Mouse (Mus musculus) megakaryocyte progenitor cell, adult 5-6 weeks (primary cell): Measurements from ENCODE around the gene Gm44973. TPM values are rescaled to one million over a fixed set of nuclear protein-coding genes. Genes with fewer than 3 reads are reported as not detected.
A peak's percentile ranks its signal among the peaks of the same experiment; 100 is the strongest.

Experiments used
- ATAC-seq: replicated peaks from 2 replicates; pipeline ENCODE4 v1.8.0; 2016; ENCODE audit warnings: mild to moderate bottlenecking, moderate TSS enrichment, inconsistent platforms; ENCODE audit not compliant: poor library complexity
- total RNA-seq, 2 experiments: library from RNA; stranded (forward) in 1 of 2; stranded (reverse) in 1 of 2; fragments of 157-497, 149-512 nt in 1 of 2; fragments of 200-1000 nt in 1 of 2; gene quantifications; 2 replicates each; pipeline versions ENCODE4 v1.2.3 to v1.2.4; 2015 to 2017

Gm44973 gene
- total RNA-seq, 2 experiments from 2014 or later, result 4.6 TPM; not detected in 1

DNA sequence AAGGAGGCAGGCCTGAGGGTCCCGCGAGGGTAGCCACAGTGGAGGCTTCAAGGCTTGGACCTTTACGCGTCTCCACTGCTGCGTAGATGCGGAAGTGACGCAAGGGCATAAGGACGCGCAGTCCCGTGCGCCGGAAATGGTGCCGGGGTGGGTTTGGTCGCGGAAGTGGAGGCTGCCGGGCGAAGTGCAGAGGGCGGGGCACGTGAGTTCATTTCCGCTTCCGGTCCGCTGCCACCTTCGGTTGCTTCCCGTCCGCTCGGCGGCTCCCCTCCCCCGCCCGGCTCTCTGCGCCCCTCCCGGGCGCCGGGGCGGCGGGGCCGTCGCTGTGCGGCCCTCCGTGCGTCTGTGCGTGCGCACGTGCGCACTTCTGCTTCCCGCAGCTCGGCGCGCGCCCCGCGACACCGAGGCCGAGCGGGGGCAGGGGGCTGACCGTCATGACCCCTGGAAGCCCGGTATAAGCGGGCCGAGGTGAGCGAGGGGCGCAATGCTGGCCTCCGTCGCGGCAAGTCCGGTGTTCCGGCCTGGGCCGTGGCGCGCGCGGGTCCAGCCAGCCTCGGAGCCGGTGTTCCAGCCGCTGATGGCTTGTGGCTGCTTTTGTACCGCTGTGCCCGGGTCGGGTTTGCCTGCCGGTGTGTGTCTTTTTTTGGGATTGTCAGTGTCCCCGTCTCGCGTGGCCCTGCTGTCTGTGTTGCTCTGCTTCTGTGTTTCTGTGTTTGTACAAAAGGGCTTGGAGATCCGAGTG is 64.9 kb downstream of the Gm44973 start, which contains the start of gene Epn1:
Epn1 (plus strand) TSS at position 226 of the 742 bp plus-strand sequence.
- ATAC-seq, result peak; percentile 86

DNA sequence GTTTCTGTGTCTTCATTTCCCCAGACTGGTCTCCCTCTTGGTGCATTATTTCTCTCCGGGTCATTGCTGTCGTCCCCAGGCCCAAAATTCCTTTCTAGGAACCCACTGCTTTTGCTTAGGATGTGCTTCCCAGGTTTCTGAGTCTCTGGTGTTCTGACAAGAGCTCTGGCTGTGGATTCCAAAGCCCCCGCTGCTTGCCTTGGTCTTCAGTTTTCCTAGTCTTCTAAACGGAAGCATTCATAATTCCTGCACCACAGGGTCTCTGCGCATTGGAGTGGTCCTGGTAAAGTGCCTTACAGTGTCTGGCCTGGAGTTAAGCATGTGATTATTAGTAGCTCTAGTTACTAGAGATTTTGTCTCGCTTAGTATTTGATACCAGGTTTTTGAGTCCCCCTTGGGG is 65.5 kb downstream of the Gm44973 start:
- no peak for ATAC-seq

DNA sequence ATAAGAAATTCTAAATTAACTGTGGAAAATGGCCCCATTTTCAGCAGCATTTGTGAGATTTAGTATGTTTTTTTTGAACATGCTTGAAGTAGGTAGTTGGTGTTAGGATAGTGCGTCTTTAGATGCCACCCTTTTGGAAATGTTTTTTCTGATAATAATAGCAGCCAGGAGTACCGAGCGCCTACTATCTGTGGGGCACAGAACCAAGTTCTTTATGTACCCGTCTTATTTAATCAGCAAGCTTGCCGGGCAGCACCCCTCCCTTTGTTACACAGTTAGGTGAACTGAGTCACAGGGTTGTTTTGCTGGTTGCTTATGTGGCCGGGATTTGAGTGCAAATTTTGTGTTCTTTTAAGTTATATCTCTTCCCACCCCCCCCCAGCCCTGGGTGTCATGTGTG is 65.9 kb downstream of the Gm44973 start:
- peak; percentile 38 for ATAC-seq

DNA sequence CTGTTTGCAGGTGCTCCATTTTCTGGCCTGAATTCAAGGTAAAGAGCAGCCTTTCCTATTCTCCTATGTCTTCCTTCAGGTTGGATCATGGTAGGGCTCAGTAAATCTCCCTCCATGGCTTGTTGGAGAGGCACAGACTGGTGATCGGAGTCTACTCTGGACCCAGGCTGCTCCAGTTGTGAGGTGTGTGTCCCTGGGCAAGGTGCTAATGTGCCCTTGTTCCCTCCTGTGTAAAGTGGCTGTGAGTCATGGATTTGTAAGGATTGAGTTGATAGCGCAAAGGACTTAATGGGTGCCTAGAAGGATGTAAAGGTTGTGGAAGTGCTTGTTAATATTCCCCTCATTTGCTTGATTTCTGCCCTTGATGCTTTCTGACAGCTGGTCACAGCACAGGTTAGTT is 66.6 kb downstream of the Gm44973 start:
- ATAC-seq, result no peak

Other genes with a start within 250 kb of the Gm44973 start
- gene Fam71e2, start 244.2 kb upstream of the Gm44973 start, total RNA-seq (2015), result not detected in 2 replicates
- not detected in 2 replicates for gene Fam71e2, start 244.2 kb upstream of the Gm44973 start, total RNA-seq (2017)
- gene Il11, start 232.6 kb upstream of the Gm44973 start, total RNA-seq (2015), result 0.17 TPM in 1 of 2 replicates, not detected in the other
- gene Il11, start 232.6 kb upstream of the Gm44973 start, total RNA-seq (2017), result not detected in 2 replicates
- not detected in 2 replicates for gene Tmem190, start 232.6 kb upstream of the Gm44973 start, total RNA-seq (2015)
- gene Tmem190, start 232.6 kb upstream of the Gm44973 start, total RNA-seq (2017), result not detected in 2 replicates
- 6.2 and 10.5 TPM in 2 replicates for gene Tmem238, start 225.8 kb upstream of the Gm44973 start, total RNA-seq (2015)
- 5.4 and 5.5 TPM in 2 replicates for gene Tmem238, start 225.8 kb upstream of the Gm44973 start, total RNA-seq (2017)
- gene Rpl28, start 222.6 kb upstream of the Gm44973 start, total RNA-seq (2015), result 1,898 and 2,111 TPM in 2 replicates
- 686 and 710 TPM in 2 replicates for gene Rpl28, start 222.6 kb upstream of the Gm44973 start, total RNA-seq (2017)
- gene Ube2s, start 202.9 kb upstream of the Gm44973 start, total RNA-seq (2015), result 280 and 341 TPM in 2 replicates
- 169 and 190 TPM in 2 replicates for gene Ube2s, start 202.9 kb upstream of the Gm44973 start, total RNA-seq (2017)
- gene Shisa7, start 170.8 kb upstream of the Gm44973 start, total RNA-seq (2015), result 0.05 TPM in 1 of 2 replicates, not detected in the other
- not detected in 2 replicates for gene Shisa7, start 170.8 kb upstream of the Gm44973 start, total RNA-seq (2017)
- gene Isoc2b, start 145.2 kb upstream of the Gm44973 start, total RNA-seq (2015), result 9.1 and 13.4 TPM in 2 replicates
- 34.9 and 98.1 TPM in 2 replicates for gene Isoc2b, start 145.2 kb upstream of the Gm44973 start, total RNA-seq (2017)
- 2.4 and 3.1 TPM in 2 replicates for gene Isoc2a, start 138.3 kb upstream of the Gm44973 start, total RNA-seq (2015)
- 7.3 and 8.7 TPM in 2 replicates for gene Isoc2a, start 138.3 kb upstream of the Gm44973 start, total RNA-seq (2017)
- not detected in 2 replicates for gene Gm36210, start 109.0 kb upstream of the Gm44973 start, total RNA-seq (2015)
- gene Gm36210, start 109.0 kb upstream of the Gm44973 start, total RNA-seq (2017), result not detected in 2 replicates
- 7.4 and 8.0 TPM in 2 replicates for gene Zfp628, start 100.3 kb upstream of the Gm44973 start, total RNA-seq (2015)
- gene Zfp628, start 100.3 kb upstream of the Gm44973 start, total RNA-seq (2017), result 1.9 and 2.7 TPM in 2 replicates
- 0.20 and 0.64 TPM in 2 replicates for gene Nat14, start 93.5 kb upstream of the Gm44973 start, total RNA-seq (2015)
- not detected in 2 replicates for gene Nat14, start 93.5 kb upstream of the Gm44973 start, total RNA-seq (2017)
- gene Ssc5d, start 89.7 kb upstream of the Gm44973 start, total RNA-seq (2015), result not detected in 2 replicates
- gene Ssc5d, start 89.7 kb upstream of the Gm44973 start, total RNA-seq (2017), result 0.10 TPM in 1 of 2 replicates, not detected in the other
- not detected in 2 replicates for gene Sbk2, start 51.1 kb upstream of the Gm44973 start, total RNA-seq (2015)
- not detected in 2 replicates for gene Sbk2, start 51.1 kb upstream of the Gm44973 start, total RNA-seq (2017)
- not detected in 2 replicates for gene Sbk3, start 44.3 kb upstream of the Gm44973 start, total RNA-seq (2015)
- not detected in 2 replicates for gene Sbk3, start 44.3 kb upstream of the Gm44973 start, total RNA-seq (2017)
- 11.1 and 14.3 TPM in 2 replicates for gene Zfp579, start 19.3 kb upstream of the Gm44973 start, total RNA-seq (2015)
- gene Zfp579, start 19.3 kb upstream of the Gm44973 start, total RNA-seq (2017), result 2.7 and 4.2 TPM in 2 replicates
- 11.0 and 13.0 TPM in 2 replicates for gene Zfp524, start 1.1 kb upstream of the Gm44973 start, total RNA-seq (2015)
- 5.5 and 7.4 TPM in 2 replicates for gene Zfp524, start 1.1 kb upstream of the Gm44973 start, total RNA-seq (2017)
- gene Fiz1, start 799 bp upstream of the Gm44973 start, total RNA-seq (2015), result 35.6 and 39.2 TPM in 2 replicates
- 17.7 and 24.0 TPM in 2 replicates for gene Fiz1, start 799 bp upstream of the Gm44973 start, total RNA-seq (2017)
- 13.2 and 14.5 TPM in 2 replicates for gene Zfp865, start 4.9 kb downstream of the Gm44973 start, total RNA-seq (2015)
- 12.4 and 14.4 TPM in 2 replicates for gene Zfp865, start 4.9 kb downstream of the Gm44973 start, total RNA-seq (2017)
- gene Ccdc106, start 5.1 kb downstream of the Gm44973 start, total RNA-seq (2015), result 0.57 TPM in 1 of 2 replicates, not detected in the other
- gene Ccdc106, start 5.1 kb downstream of the Gm44973 start, total RNA-seq (2017), result 0.21 TPM in 1 of 2 replicates, not detected in the other
- not detected in 2 replicates for gene 4632433K11Rik, start 18.6 kb downstream of the Gm44973 start, total RNA-seq (2015)
- gene 4632433K11Rik, start 18.6 kb downstream of the Gm44973 start, total RNA-seq (2017), result 0.88 TPM in 1 of 2 replicates, not detected in the other
- 0.72 and 1.5 TPM in 2 replicates for gene Zfp784, start 22.9 kb downstream of the Gm44973 start, total RNA-seq (2015)
- 1.6 and 1.7 TPM in 2 replicates for gene Zfp784, start 22.9 kb downstream of the Gm44973 start, total RNA-seq (2017)
- gene Zfp580, start 36.0 kb downstream of the Gm44973 start, total RNA-seq (2015), result 2.3 and 3.0 TPM in 2 replicates
- gene Zfp580, start 36.0 kb downstream of the Gm44973 start, total RNA-seq (2017), result 0.24 and 0.67 TPM in 2 replicates
- gene U2af2, start 46.6 kb downstream of the Gm44973 start, total RNA-seq (2015), result 99.3 TPM in 2 replicates
- 225 and 247 TPM in 2 replicates for gene U2af2, start 46.6 kb downstream of the Gm44973 start, total RNA-seq (2017)
- 41.0 and 42.0 TPM in 2 replicates for gene Epn1, start 64.7 kb downstream of the Gm44973 start, total RNA-seq (2015)
- gene Epn1, start 64.7 kb downstream of the Gm44973 start, total RNA-seq (2017), result 37.0 and 51.5 TPM in 2 replicates
- gene Rfpl4, start 101.5 kb downstream of the Gm44973 start, total RNA-seq (2015), result not detected in 2 replicates
- not detected in 2 replicates for gene Rfpl4, start 101.5 kb downstream of the Gm44973 start, total RNA-seq (2017)
- not detected in 2 replicates for gene Rasl2-9, start 110.5 kb downstream of the Gm44973 start, total RNA-seq (2015)
- gene Rasl2-9, start 110.5 kb downstream of the Gm44973 start, total RNA-seq (2017), result not detected in 2 replicates
- not detected in 2 replicates for gene Vmn1r55, start 134.2 kb downstream of the Gm44973 start, total RNA-seq (2015)
- not detected in 2 replicates for gene Vmn1r55, start 134.2 kb downstream of the Gm44973 start, total RNA-seq (2017)
- gene Vmn1r56, start 181.3 kb downstream of the Gm44973 start, total RNA-seq (2015), result not detected in 2 replicates
- not detected in 2 replicates for gene Vmn1r56, start 181.3 kb downstream of the Gm44973 start, total RNA-seq (2017)
- gene Vmn1r57, start 203.0 kb downstream of the Gm44973 start, total RNA-seq (2015), result not detected in 2 replicates
- gene Vmn1r57, start 203.0 kb downstream of the Gm44973 start, total RNA-seq (2017), result not detected in 2 replicates